Mouse (Mus musculus) cerebellum, adult 2 months (tissue): ENCODE data around the gene Baz1b. TPM values are rescaled to one million over a fixed set of nuclear protein-coding genes. Genes with fewer than 3 reads are reported as not detected.

Source experiments
- DNase-seq, 2 experiments: peaks; one replicate each; pipeline ENCODE4 v3.0.0; 2021
- H3K27ac ChIP-seq: fragments of 200-500 bp; 2 replicates; pipeline ENCODE4 v1.5.1; 2012; ENCODE audit warnings: low read length, control low read depth, inconsistent platforms; ENCODE audit not compliant: insufficient read depth
- H3K27me3 ChIP-seq: fragments of 200-500 bp; 2 replicates; pipeline ENCODE4 v1.6.1; 2012; ENCODE audit warnings: inconsistent platforms, mild to moderate bottlenecking, low read length, moderate library complexity; ENCODE audit not compliant: control insufficient read depth, insufficient read depth
- H3K4me1 ChIP-seq: fragments of 200-500 bp; 2 replicates; pipeline ENCODE4 v1.6.1; 2011; ENCODE audit warnings: low read length; ENCODE audit not compliant: control insufficient read depth, insufficient read depth
- H3K4me3 ChIP-seq: fragments of 200-500 bp; replicated peaks from 2 replicates; pipeline ENCODE3; 2011; ENCODE audit warnings: mild to moderate bottlenecking, low read depth, low read length, control low read depth; ENCODE audit not compliant: insufficient read depth
- CTCF ChIP-seq: fragments of 200-500 bp; IDR thresholded peaks from 2 replicates; pipeline ENCODE4 v1.5.1; 2011; ENCODE audit warnings: low read depth, mild to moderate bottlenecking, control low read depth, low read length, moderate library complexity, borderline replicate concordance; ENCODE audit not compliant: insufficient read depth
- POLR2A ChIP-seq: fragments of 200-500 bp; IDR thresholded peaks from 2 replicates; pipeline ENCODE4 v1.6.1; 2011; ENCODE audit warnings: low read length, control low read depth, borderline replicate concordance; ENCODE audit not compliant: insufficient read depth
- WGBS: fragments of 180-500 bp; shearing (Covaris S2); methylation state at CpG from one replicate; pipeline ENCODE4 v1.1.7; 2018; 5-methylcytosine and 5-hydroxymethylcytosine counted together
- polyA plus RNA-seq: library from polyadenylated mRNA; depleted of rRNA; stranded (reverse); fragments of >200 nt; gene quantifications from 2 replicates; pipeline ENCODE4 v1.2.3, GENCODE M21; 2012

Gene Baz1b
- polyA plus RNA-seq, 1 experiment, result 75.3 TPM

DNA sequence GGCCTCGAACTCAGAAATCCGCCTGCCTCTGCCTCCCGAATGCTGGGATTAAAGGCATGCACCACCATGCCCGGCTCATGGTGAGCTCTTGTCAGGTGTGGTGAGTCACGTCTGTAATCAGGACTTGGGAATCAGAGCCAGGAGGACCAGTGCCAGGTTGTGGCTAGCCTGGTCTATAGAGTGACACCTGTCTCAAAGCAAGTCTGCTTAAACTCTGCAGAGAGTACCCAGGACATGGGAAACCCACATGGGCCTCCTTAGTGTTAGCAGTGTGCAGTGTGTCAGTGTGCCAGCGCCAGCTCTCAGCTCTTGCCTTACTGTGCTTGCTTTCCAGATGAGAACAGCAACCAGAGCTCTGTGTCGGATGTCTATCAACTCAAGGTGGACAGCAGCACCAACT, 7.4 kb upstream of the Baz1b start:
- DNase-seq, result peak; percentile 66 to 71
- WGBS, result 58% methylated on average over 7 of the region's 7 CpGs
- H3K4me1 ChIP-seq, result peaks cover 55% of the 10 kb centered on the region
- no peaks in the 10 kb centered on the region for H3K27me3 ChIP-seq
- no peak overlapping the region for H3K4me3 ChIP-seq
- peak overlapping the region; percentile 95 for H3K27ac ChIP-seq
- TF ChIP-seq CTCF, result no peak
- no peak for TF ChIP-seq POLR2A

DNA sequence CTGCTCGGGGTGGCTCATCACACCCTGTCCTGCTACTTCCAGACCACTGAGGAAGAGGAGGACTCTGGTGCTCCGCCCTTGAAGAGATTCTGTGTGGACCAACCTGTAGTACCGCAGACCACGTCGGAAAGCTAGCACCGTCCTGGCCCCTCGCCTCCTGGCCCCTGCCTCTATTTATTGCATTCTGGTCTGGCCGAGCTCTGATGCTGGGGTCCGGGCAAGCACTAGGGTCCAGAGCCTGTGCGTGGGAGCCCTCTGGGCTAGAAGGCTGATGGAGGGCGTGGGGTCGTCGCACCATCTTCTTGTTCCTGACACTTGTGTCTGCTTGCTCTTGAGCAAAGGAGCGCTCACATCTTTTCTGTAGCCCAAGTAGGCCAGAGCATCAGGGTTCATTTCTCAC, 6.3 kb upstream of the Baz1b start:
- Histone ChIP-seq H3K4me1 (peaks cover 55% of the 10 kb centered on the region), H3K4me3 (no peak overlapping the region), H3K27ac (peak overlapping the region; percentile 95), H3K27me3 (no peaks in the 10 kb centered on the region)
- no peak for DNase-seq
- TF ChIP-seq POLR2A (no peak), CTCF (no peak)
- WGBS, result 94% methylated on average over 14 of the region's 14 CpGs

DNA sequence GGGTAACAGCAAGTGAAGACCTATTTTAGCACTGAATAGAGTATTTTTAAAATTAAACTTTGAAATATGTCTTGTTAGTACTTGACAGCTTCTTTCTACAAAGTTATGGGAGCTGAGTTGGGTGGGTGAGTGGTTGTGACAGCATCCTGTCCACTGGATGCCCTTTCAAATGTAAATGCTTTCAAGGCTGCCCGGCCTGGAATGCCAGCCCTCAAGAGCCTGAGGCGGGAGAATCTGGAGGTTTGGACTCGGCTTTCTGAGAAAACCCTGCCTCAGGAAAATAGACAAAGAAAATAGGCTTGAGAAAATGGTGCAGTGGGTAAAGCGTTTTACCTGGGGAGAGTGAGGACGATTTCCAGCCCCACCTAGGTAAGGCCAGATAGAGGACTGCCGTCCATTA, 5.3 kb upstream of the Baz1b start:
- WGBS, result 65% methylated on average over 6 of the region's 6 CpGs
- TF ChIP-seq POLR2A, result no peak
- no peak for TF ChIP-seq CTCF
- H3K4me1 ChIP-seq, result peaks cover 51% of the 10 kb centered on the region
- H3K4me3 ChIP-seq, result no peak overlapping the region
- no peak for DNase-seq
- H3K27me3 ChIP-seq, result no peaks in the 10 kb centered on the region
- H3K27ac ChIP-seq, result 0 out of 2 replicates have a peak overlapping the region, but pooled peaks have one; percentile 28

DNA sequence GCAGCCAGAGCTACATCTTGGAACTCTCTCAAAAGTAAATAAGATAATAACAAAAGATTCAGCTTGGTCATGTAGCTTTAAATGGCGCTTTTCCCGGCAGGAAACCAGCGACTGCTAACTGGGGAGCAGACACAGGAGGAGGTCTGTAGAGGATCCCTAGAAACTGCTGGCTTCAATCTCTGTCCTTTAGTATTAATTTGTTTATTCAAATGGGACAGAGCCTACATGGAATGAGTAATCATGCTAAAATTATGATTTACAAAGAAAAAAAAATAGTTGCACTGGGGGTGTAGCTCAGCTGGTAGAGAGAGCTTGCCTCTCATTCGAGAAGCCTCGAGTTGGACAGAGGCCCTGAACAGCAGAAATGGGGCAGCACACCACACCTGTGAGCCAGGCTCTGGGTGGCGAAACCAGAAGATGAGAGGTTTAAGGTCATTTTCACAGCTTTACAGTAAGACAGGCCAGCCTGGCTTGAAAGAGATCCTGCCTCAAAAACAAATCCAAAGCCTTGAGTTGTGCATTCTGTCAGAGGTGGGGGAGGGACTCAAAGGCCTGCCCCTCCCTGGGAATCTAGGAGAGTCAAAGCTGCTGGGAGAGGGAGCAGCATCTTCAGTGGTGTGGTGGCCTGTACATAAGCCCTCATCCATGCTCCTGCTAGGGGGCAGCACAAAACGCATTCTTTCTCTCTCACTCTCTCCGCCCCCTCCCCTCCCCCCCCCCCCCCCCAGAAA, 3.8 kb upstream of the Baz1b start:
- H3K27ac ChIP-seq, result peak overlapping the region; percentile 41; the same call in 1 of the 2 replicates
- WGBS, result 24% methylated on average over 8 of the region's 8 CpGs
- TF ChIP-seq POLR2A (no peak), CTCF (no peak)
- H3K4me3 ChIP-seq, result no peak overlapping the region
- H3K4me1 ChIP-seq, result peaks cover 42% of the 10 kb centered on the region
- peak in 1 of 2 experiments; percentile 40 for DNase-seq
- H3K27me3 ChIP-seq, result no peaks in the 10 kb centered on the region

DNA sequence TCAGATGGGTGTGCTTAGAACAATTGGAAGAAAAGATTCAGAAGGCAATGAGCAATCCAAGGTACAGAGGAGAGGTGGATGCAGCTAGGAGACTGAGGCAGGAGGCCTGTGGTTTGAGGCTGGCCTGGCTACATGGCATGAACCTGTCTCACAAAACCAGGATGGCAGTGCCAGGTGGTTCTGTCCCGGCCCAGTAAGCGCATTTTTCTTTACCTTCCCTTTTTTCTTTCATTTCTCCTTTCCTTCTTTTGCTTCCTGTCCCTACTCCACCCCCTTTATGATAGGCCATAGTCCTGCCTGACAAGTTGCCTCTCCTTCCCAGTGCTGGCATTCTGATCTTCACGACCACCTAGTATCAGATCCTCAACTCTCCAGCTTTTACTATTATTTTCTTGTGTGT, 2.0 kb upstream of the Baz1b start:
- 98% methylated on average over 3 of the region's 3 CpGs for WGBS
- DNase-seq, result no peak
- no peak for TF ChIP-seq CTCF
- no peak for TF ChIP-seq POLR2A

DNA sequence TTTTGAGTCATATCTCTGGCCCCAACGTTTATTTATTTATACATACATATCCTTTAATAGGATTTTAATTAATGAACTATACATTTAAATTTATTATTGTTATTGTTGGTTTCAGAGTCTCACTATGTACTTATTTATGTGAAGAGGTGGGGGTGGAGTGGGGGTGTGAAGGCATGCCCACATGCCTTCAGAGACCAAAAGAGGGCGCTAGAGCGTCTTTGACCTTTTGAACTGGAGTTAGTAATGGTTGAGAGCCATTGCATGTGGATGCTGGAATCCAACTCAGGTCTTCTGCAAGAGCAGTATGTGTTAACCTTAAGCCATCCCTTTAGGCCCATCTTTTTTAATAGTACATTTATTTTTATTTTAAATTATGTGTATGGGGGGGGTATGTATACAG, 1.5 kb upstream of the Baz1b start:
- Histone ChIP-seq H3K27ac (no peak overlapping the region), H3K4me3 (no peak overlapping the region), H3K27me3 (no peaks in the 10 kb centered on the region), H3K4me1 (peaks cover 27% of the 10 kb centered on the region)
- 42% methylated on average over 3 of the region's 3 CpGs for WGBS
- no peak for DNase-seq
- TF ChIP-seq POLR2A, result no peak
- TF ChIP-seq CTCF, result peak; percentile 35; the same call in 1 of the 2 replicates

More for the DNA sequence above, 2.0 kb upstream of the Baz1b start:
- no peaks in the 10 kb centered on the region for H3K27me3 ChIP-seq
- no peak overlapping the region for H3K27ac ChIP-seq
- H3K4me3 ChIP-seq, result no peak overlapping the region
- peaks cover 33% of the 10 kb centered on the region for H3K4me1 ChIP-seq

DNA sequence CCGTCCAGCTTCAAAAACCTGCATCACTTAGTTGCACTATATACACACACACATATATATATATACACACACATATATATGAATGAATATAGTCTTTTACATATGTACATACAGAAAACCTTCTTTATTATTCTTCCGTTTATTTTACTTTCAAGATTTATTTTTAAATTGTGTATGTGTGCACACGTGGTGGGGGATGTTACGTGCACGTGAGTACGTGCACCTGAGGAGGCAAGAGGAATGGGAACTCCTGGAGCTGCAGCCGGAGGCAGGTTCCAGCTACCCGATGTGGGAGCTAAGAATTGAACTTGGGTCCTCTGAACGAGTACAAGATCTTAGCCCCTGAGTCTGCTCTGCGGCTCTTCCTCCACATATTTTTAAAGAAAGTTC, 838 bp upstream of the Baz1b start:
- Histone ChIP-seq H3K27me3 (no peaks in the 10 kb centered on the region), H3K4me1 (peaks cover 21% of the 10 kb centered on the region), H3K4me3 (peak overlapping the region; percentile 55), H3K27ac (peak overlapping the region; percentile 89)
- no peak for TF ChIP-seq CTCF
- no peak for TF ChIP-seq POLR2A
- no peak for DNase-seq
- WGBS, result 13% methylated on average over 10 of the region's 10 CpGs

DNA sequence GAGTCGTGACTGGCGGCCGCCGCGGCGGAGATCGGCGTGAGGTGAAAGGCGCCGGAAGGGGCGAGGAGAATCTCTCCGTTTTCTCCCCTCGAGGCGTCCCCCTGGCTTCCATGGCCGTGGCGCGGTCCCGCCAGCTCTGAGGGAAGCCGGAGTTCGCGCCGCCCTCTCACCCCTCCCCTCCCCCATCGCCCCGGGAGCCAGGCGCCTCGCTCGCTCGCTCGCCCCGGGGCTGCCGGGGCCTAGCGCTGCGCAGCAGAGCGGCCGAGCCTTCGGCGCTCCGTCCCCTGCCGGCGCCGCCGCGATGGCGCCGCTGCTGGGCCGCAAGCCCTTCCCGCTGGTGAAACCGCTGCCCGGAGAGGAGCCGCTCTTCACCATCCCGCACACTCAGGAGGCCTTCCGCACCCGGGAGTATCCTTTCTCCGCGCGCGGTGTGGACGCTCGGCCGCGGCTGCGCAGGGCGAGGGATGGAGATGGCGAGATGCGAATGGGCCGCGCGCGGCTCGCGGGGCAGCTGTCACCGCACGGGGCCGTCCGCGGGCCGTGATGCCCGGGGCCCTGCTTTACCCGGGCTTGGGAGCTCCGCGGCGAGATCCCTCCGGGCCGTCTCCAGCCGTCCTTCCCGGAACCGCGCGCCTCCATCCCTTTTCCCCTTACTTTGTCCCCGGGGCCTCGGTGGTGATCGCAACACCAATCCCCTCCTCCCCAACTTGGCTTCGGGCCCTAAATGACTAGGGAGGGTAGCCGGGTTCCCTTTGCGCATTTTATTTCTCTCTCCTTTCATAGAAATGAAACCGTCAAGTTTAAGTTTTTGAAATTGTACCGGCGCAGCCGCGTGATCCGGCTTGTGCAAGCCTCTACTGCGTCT, 517 bp downstream of the Baz1b start:
- no peak for DNase-seq
- Histone ChIP-seq H3K4me1 (peaks cover 14% of the 10 kb centered on the region), H3K27ac (peak overlapping the region; percentile 86), H3K4me3 (peak overlapping the region; percentile 55), H3K27me3 (no peaks in the 10 kb centered on the region)
- TF ChIP-seq POLR2A (no peak), CTCF (no peak)
- under 1% methylated on average over 101 of the region's 102 CpGs for WGBS
